Mouse (Mus musculus) heart, postnatal 0 days (tissue): ENCODE results near the gene Zfp446.

Source experiments
- CTCF ChIP-seq: IDR thresholded peaks from 2 replicates; pipeline ENCODE4 v1.5.1; 2016; ENCODE audit warnings: antibody characterized with exemption, control low read depth, low read depth
- EP300 ChIP-seq: IDR thresholded peaks from 2 replicates; pipeline ENCODE4 v1.6.1; 2016; ENCODE audit warnings: antibody characterized with exemption, low read depth

- TF ChIP-seq CTCF (no peak), EP300 (peak; percentile 85)
Observed at GRCm38 (mm10) chr7:12977682-12978389, at the start of gene Zfp446.
